Mouse (Mus musculus) midbrain, embryonic 10.5 days (tissue): Measurements from ENCODE around the gene AI413582. TPM values are rescaled to one million over a fixed set of nuclear protein-coding genes. Genes with fewer than 3 reads are reported as not detected.
A peak's percentile ranks its signal among the peaks of the same experiment; 100 is the strongest.

Experiments
- DNase-seq: peaks from one replicate; pipeline ENCODE4 v3.0.0-alpha.2; 2017; ENCODE audit warnings: low spot score
- H3K27ac ChIP-seq: fragments of 300-500 bp; sonication (generic); replicated peaks from 2 replicates; pipeline ENCODE4 v1.5.1; 2016; ENCODE audit warnings: mild to moderate bottlenecking
- H3K27me3 ChIP-seq: fragments of 300-500 bp; sonication (generic); 2 replicates; pipeline ENCODE4 v1.6.1; 2016; ENCODE audit warnings: low read depth, mild to moderate bottlenecking; ENCODE audit not compliant: poor library complexity, severe bottlenecking
- H3K36me3 ChIP-seq: fragments of 300-500 bp; sonication (generic); 2 replicates; pipeline ENCODE4 v1.6.1; 2016; ENCODE audit warnings: mild to moderate bottlenecking, moderate library complexity
- H3K4me1 ChIP-seq: fragments of 300-500 bp; sonication (generic); 2 replicates; pipeline ENCODE4 v1.6.1; 2016
- H3K4me3 ChIP-seq: fragments of 300-500 bp; sonication (generic); 2 replicates; pipeline ENCODE4 v1.5.1; 2016; ENCODE audit warnings: mild to moderate bottlenecking, moderate library complexity
- H3K9me3 ChIP-seq: fragments of 300-500 bp; sonication (generic); replicated peaks from 2 replicates; pipeline ENCODE4 v1.6.1; 2016; ENCODE audit warnings: mild to moderate bottlenecking
- WGBS: fragments of 180-500 bp; shearing (Covaris S2); methylation state at CpG from one replicate; pipeline ENCODE4 v1.1.7; 2016; 5-methylcytosine and 5-hydroxymethylcytosine counted together
- polyA plus RNA-seq: library from polyadenylated mRNA; unstranded; fragments of >200 nt; fragmentation: Nextera tagmentation; extraction: Ambion mirVana; gene quantifications from 2 replicates; pipeline ENCODE4 v1.2.1, GENCODE M21; 2016

Gene AI413582
- polyA plus RNA-seq, 1 experiment from 2014 or later, result 16.4 TPM

GRCm38 (mm10) chr17:27546574-27547085, 18.9 kb downstream of the AI413582 start:
- Histone ChIP-seq H3K27ac (no peak overlapping the region), H3K27me3 (peaks cover 13% of the 10 kb centered on the region), H3K9me3 (no peaks in the 10 kb centered on the region), H3K4me3 (no peak overlapping the region), H3K4me1 (peaks cover 35% of the 10 kb centered on the region), H3K36me3 (no peaks in the 10 kb centered on the region)
- DNase-seq, result no peak
- WGBS, result 70% methylated on average over 7 of the region's 7 CpGs

- peaks cover 39% of the 10 kb centered on the region for H3K4me1 ChIP-seq
These were observed 19.6 kb downstream of the AI413582 start for GRCm38 (mm10) chr17:27545991-27546390.

DNA sequence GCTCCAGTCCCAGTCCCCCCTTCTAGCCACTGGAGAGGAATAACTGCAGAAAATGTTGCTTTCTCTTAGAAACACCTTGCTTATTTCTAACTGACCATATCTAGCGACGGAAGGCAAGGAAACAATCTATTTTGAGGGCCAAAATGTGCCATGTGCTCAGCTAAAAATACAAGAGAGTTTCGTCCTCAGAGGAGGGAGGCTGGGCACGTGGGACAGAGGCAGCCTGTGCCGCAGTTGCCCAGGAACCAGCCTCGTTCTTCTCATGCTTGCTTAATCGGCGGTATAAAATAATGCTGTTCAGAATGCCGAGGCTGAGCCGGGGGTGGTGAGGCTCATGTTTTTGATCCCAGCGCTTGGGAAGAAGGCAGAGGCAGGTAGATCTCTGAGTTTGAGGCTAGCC, 21.0 kb downstream of the AI413582 start:
- no peak overlapping the region for H3K4me3 ChIP-seq
- no peak for DNase-seq
- peaks cover 34% of the 10 kb centered on the region for H3K4me1 ChIP-seq
- no peaks in the 10 kb centered on the region for H3K36me3 ChIP-seq
- H3K9me3 ChIP-seq, result no peaks in the 10 kb centered on the region
- 91% methylated on average over 11 of the region's 11 CpGs for WGBS
- H3K27me3 ChIP-seq, result peaks cover 13% of the 10 kb centered on the region
- H3K27ac ChIP-seq, result no peak overlapping the region

More at GRCm38 (mm10) chr17:27545991-27546390, 19.6 kb downstream of the AI413582 start:
- H3K27ac ChIP-seq, result no peak overlapping the region
- no peaks in the 10 kb centered on the region for H3K9me3 ChIP-seq
- WGBS, result 45% methylated on average over 12 of the region's 12 CpGs
- no peak overlapping the region for H3K4me3 ChIP-seq
- H3K27me3 ChIP-seq, result peaks cover 13% of the 10 kb centered on the region
- H3K36me3 ChIP-seq, result no peaks in the 10 kb centered on the region
- DNase-seq, result no peak

DNA sequence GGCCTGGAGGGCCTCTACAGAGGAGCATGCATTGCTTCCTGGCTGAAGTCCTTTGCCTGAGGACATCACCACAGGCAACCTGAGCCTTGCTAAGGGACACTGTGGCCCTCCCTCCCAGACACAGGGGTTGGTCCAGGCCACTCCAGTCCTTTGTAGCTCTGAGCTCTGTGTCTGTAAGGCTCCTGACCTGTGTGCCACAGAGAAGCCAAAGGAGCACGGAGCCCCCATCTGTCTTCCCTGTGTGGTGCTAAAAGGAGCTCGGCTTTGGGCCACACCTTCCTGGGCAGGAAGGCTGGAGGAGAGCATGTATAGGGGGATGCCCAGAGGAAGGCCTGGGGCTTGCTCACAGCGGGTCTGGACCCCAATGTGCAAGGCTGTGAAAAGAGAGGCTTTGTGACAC, 23.6 kb downstream of the AI413582 start:
- Histone ChIP-seq H3K36me3 (no peaks in the 10 kb centered on the region), H3K9me3 (no peaks in the 10 kb centered on the region), H3K27me3 (peaks cover 7% of the 10 kb centered on the region), H3K4me3 (no peak overlapping the region), H3K4me1 (peaks cover 20% of the 10 kb centered on the region), H3K27ac (no peak overlapping the region)
- WGBS, result 88% methylated on average over 3 of the region's 3 CpGs
- DNase-seq, result no peak

GRCm38 (mm10) chr17:27541261-27541660, 24.3 kb downstream of the AI413582 start:
- no peak for DNase-seq
- WGBS, result 78% methylated on average over 2 of the region's 2 CpGs
- H3K36me3 ChIP-seq, result no peaks in the 10 kb centered on the region
- no peak overlapping the region for H3K27ac ChIP-seq
- H3K27me3 ChIP-seq, result peaks cover under 1% of the 10 kb centered on the region; the same call in 1 of the 2 replicates
- no peaks in the 10 kb centered on the region for H3K9me3 ChIP-seq
- peaks cover 13% of the 10 kb centered on the region for H3K4me1 ChIP-seq
- H3K4me3 ChIP-seq, result no peak overlapping the region

DNA sequence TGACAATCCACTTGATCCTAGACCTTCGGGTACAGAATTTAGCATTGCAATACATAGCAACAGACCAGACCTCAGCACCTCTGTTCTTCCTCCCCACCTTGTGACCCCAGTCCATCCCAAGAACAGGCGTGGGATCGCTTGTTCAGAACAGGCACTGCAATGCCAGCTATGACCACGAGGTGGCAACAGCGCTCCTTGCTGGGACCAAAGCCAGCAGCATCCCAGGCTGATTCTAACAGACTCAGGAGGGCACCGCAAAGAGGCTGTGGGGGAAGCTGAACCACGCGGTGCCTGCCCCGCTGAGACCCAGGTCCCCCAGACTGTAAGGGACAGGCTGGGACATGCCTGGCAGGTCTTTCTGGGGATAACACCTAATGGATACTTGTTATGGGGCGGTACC, 30.8 kb downstream of the AI413582 start:
- H3K36me3 ChIP-seq, result no peaks in the 10 kb centered on the region
- no peaks in the 10 kb centered on the region for H3K27me3 ChIP-seq
- H3K4me3 ChIP-seq, result peak overlapping the region; percentile 26; the same call in 1 of the 2 replicates
- WGBS, result 6% methylated on average over 10 of the region's 10 CpGs
- H3K9me3 ChIP-seq, result no peaks in the 10 kb centered on the region
- H3K27ac ChIP-seq, result 0 out of 2 replicates have a peak overlapping the region, but pooled peaks have one; percentile 49
- peak; percentile 92 for DNase-seq
- peaks cover 4% of the 10 kb centered on the region; the same call in 1 of the 2 replicates for H3K4me1 ChIP-seq

- Histone ChIP-seq H3K4me1 (peaks cover 11% of the 10 kb centered on the region), H3K4me3 (no peak overlapping the region), H3K9me3 (no peaks in the 10 kb centered on the region), H3K36me3 (no peaks in the 10 kb centered on the region), H3K27me3 (no peaks in the 10 kb centered on the region), H3K27ac (no peak overlapping the region)
- no peak for DNase-seq
- WGBS, result 85% methylated on average over 3 of the region's 3 CpGs
These were observed 32.2 kb downstream of the AI413582 start for GRCm38 (mm10) chr17:27533354-27533753.

GRCm38 (mm10) chr17:27532095-27532494, 33.5 kb downstream of the AI413582 start:
- no peaks in the 10 kb centered on the region for H3K36me3 ChIP-seq
- H3K4me3 ChIP-seq, result no peak overlapping the region
- DNase-seq, result no peak
- whole genome bisulfite sequencing, result 96% methylated on average over 8 of the region's 8 CpGs
- H3K4me1 ChIP-seq, result peaks cover 16% of the 10 kb centered on the region
- H3K9me3 ChIP-seq, result no peaks in the 10 kb centered on the region
- H3K27ac ChIP-seq, result no peak overlapping the region
- H3K27me3 ChIP-seq, result no peaks in the 10 kb centered on the region

DNA sequence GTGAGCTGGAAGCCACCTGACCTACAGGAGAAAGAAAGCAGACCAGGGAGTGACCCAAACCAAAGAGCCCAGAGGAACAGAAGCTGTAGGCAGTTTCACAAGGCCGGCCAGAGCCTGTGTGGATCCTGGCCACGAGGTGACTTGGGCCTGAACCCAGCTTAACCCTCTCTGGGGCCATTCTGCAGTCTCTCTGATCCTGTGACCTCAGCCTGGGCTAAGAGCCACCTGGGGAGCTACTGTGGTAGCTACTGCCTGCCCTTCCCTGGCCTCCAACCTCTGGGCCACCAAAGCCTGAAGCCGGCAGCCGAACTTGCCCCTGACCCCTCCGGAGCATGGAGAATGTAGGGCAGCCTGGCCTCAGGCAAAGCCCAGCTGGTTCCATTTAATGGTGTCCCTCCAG, 36.8 kb downstream of the AI413582 start:
- DNase-seq, result no peak
- Histone ChIP-seq H3K9me3 (no peaks in the 10 kb centered on the region), H3K36me3 (no peaks in the 10 kb centered on the region), H3K4me1 (peaks cover 12% of the 10 kb centered on the region), H3K27ac (peak overlapping the region; percentile 10; the same call in 1 of the 2 replicates), H3K27me3 (no peaks in the 10 kb centered on the region), H3K4me3 (no peak overlapping the region)
- WGBS, result 61% methylated on average over 5 of the region's 5 CpGs

DNA sequence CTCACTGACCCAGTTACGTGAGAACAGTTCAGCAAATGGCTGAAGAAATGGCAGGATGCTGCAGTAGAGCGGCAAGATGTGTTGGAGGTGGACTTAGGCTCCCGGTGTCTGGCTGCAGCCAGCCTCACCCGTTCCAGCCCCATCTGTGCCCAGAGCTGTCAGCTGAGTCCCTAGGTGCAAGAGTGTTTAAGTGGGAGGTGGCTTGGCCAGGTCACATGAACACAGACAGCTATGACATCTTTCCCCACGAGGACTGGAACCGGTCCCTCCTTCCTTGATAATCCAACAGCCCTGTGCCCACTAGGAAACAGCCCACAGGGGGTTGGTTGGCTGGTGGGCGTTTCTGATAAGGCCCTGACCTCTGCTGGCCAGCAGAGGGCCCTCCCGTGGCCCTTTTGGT, 37.5 kb downstream of the AI413582 start:
- peaks cover 15% of the 10 kb centered on the region for H3K4me1 ChIP-seq
- H3K27ac ChIP-seq, result peak overlapping the region; percentile 10; the same call in 1 of the 2 replicates
- H3K4me3 ChIP-seq, result no peak overlapping the region
- WGBS, result 57% methylated on average over 8 of the region's 8 CpGs
- peaks cover 3% of the 10 kb centered on the region; the same call in 1 of the 2 replicates for H3K27me3 ChIP-seq
- no peaks in the 10 kb centered on the region for H3K9me3 ChIP-seq
- no peak for DNase-seq
- H3K36me3 ChIP-seq, result no peaks in the 10 kb centered on the region

GRCm38 (mm10) chr17:27527188-27527587, 38.4 kb downstream of the AI413582 start:
- WGBS, result 81% methylated on average over 6 of the region's 6 CpGs
- DNase-seq, result no peak
- Histone ChIP-seq H3K9me3 (no peaks in the 10 kb centered on the region), H3K4me1 (peaks cover 17% of the 10 kb centered on the region), H3K27ac (no peak overlapping the region), H3K27me3 (peaks cover 10% of the 10 kb centered on the region), H3K36me3 (no peaks in the 10 kb centered on the region), H3K4me3 (no peak overlapping the region)

- DNase-seq, result no peak
- Histone ChIP-seq H3K36me3 (no peaks in the 10 kb centered on the region), H3K27ac (0 out of 2 replicates have a peak overlapping the region, but pooled peaks have one; percentile 5), H3K27me3 (peaks cover 38% of the 10 kb centered on the region), H3K4me3 (no peak overlapping the region), H3K4me1 (peaks cover 37% of the 10 kb centered on the region), H3K9me3 (no peaks in the 10 kb centered on the region)
- 45% methylated on average over 7 of the region's 7 CpGs for WGBS
These were observed 42.4 kb downstream of the AI413582 start for GRCm38 (mm10) chr17:27523121-27523520.

GRCm38 (mm10) chr17:27521303-27521702, 44.3 kb downstream of the AI413582 start, which contains the start of gene Grm4:
TSS of gene Grm4 (minus strand) at chr17:27521403.
- H3K27me3 ChIP-seq, result peaks cover 53% of the 10 kb centered on the region
- H3K4me3 ChIP-seq, result peak within 1 kb of the TSS; percentile 26

More at GRCm38 (mm10) chr17:27521303-27521702, 44.3 kb downstream of the AI413582 start, which contains the start of gene Grm4:
- 0 out of 2 replicates have a peak within 1 kb of the TSS, but pooled peaks have one; percentile 76 for H3K27ac ChIP-seq
- no peak for DNase-seq
- WGBS, result 71% methylated on average over 5 of the region's 5 CpGs
- H3K36me3 ChIP-seq, result no peaks in the 10 kb centered on the region
- no peaks in the 10 kb centered on the region for H3K9me3 ChIP-seq
- H3K4me1 ChIP-seq, result peaks cover 51% of the 10 kb centered on the region
